12 mouse cellular contexts compared by ENCODE assay signal in genomic region chr3:90627807-90628206, GRCm38 (mm10). TPM values are rescaled to one million over a fixed set of nuclear protein-coding genes. Genes with fewer than 3 reads are reported as not detected.
A peak's percentile ranks its signal among the peaks of the same experiment; 100 is the strongest.
DNase-seq lines count a peak whose midpoint lies in the region; ATAC-seq and TF ChIP-seq lines count a peak whose summit lies in the region.
"Had no signal": no experiment of that assay in that cellular context is flagged by ENCODE, and none has a peak within 500 bp of the region (broad histone marks: within the 10 kb centered on the region; RNA-seq: fewer than 3 reads in every experiment).

No protein-coding gene starts in this region.

- H3K9ac ChIP-seq in intestine, embryonic 15.5 days = no peak overlapping the region
- H3K9ac ChIP-seq in stomach, postnatal 0 days (ENCODE audit: low read length) = no peak overlapping the region
- H3K9ac ChIP-seq: midbrain, embryonic 12.5 days had no signal

- H3K36me3 ChIP-seq in heart, embryonic 10.5 days = no peaks in the 10 kb centered on the region
- no peaks in the 10 kb centered on the region for H3K36me3 ChIP-seq in intestine, embryonic 15.5 days
- no peaks in the 10 kb centered on the region for H3K36me3 ChIP-seq in stomach, postnatal 0 days (ENCODE audit: control insufficient read depth, insufficient read depth, low read length)
- H3K36me3 ChIP-seq: midbrain, embryonic 12.5 days had no signal

- ATAC-seq in intestine, embryonic 15.5 days = peak; percentile 64
- ATAC-seq in stomach, postnatal 0 days (ENCODE audit: low FRiP score, low TSS enrichment) = no peak
- ATAC-seq: activated CD4-positive, CD25-positive, alpha-beta regulatory T cell, adult 4 months had no signal

- H3K4me3 ChIP-seq in heart, embryonic 10.5 days = no peak overlapping the region
- H3K4me3 ChIP-seq in intestine, embryonic 15.5 days (replicated peaks) = no peak overlapping the region
- no peak overlapping the region for H3K4me3 ChIP-seq in stomach, postnatal 0 days (ENCODE audit: low read depth, low read length)
- H3K4me3 ChIP-seq: midbrain, embryonic 12.5 days had no signal

- no peaks in the 10 kb centered on the region; the same call in 1 of the 2 replicates for H3K9me3 ChIP-seq in heart, embryonic 10.5 days
- no peaks in the 10 kb centered on the region for H3K9me3 ChIP-seq in intestine, embryonic 15.5 days
- H3K9me3 ChIP-seq in stomach, postnatal 0 days (ENCODE audit: control insufficient read depth, low read length) = no peaks in the 10 kb centered on the region
- H3K9me3 ChIP-seq: midbrain, embryonic 12.5 days had no signal

- peaks cover 7% of the 10 kb centered on the region; the same call in 1 of the 2 replicates for H3K4me1 ChIP-seq in heart, embryonic 10.5 days
- peaks cover 19% of the 10 kb centered on the region for H3K4me1 ChIP-seq in intestine, embryonic 15.5 days (replicated peaks)
- no peaks in the 10 kb centered on the region for H3K4me1 ChIP-seq in stomach, postnatal 0 days (replicated peaks; ENCODE audit: control insufficient read depth, insufficient read depth)

- no peak for TF ChIP-seq EP300 in stomach, postnatal 0 days (optimal IDR thresholded peaks at IDR 0.05)

- WGBS in heart, embryonic 10.5 days = 48% methylated on average over 4 of the region's 4 CpGs
- WGBS in intestine, embryonic 15.5 days = 48% methylated on average over 4 of the region's 4 CpGs
- 54% methylated on average over 4 of the region's 4 CpGs for WGBS in stomach, postnatal 0 days

- no peak overlapping the region for H3K27ac ChIP-seq in heart, embryonic 10.5 days
- H3K27ac ChIP-seq in intestine, embryonic 15.5 days = no peak overlapping the region
- H3K27ac ChIP-seq in stomach, postnatal 0 days (replicated peaks) = peak overlapping the region; percentile 30; the same call in 1 of the 2 replicates
- H3K27ac ChIP-seq: midbrain, embryonic 12.5 days had no signal

- DNase-seq in heart, embryonic 10.5 days (ENCODE audit: low spot score) = peak; percentile 74
- no peak for DNase-seq in heart, adult 8-10 months (ENCODE audit: low spot score)
- peak; percentile 33 for DNase-seq in thymus, postnatal 25 days
- DNase-seq in thymus, postnatal 4 days = no peak
- DNase-seq in stomach, postnatal 0 days (ENCODE audit: low spot score) = peak; percentile 65
- DNase-seq in urinary bladder, postnatal 10 days (ENCODE audit: low spot score) = no peak
- no peak for DNase-seq in gastrocnemius, postnatal 25 days
- DNase-seq: spleen, adult 18-20 months had no signal

- no peaks in the 10 kb centered on the region for H3K27me3 ChIP-seq in heart, embryonic 10.5 days (ENCODE audit: insufficient read depth, poor library complexity, severe bottlenecking)
- no peaks in the 10 kb centered on the region for H3K27me3 ChIP-seq in intestine, embryonic 15.5 days (replicated peaks)
- H3K27me3 ChIP-seq in stomach, postnatal 0 days (ENCODE audit: control insufficient read depth, insufficient read depth, low read length) = no peaks in the 10 kb centered on the region
- H3K27me3 ChIP-seq: midbrain, embryonic 12.5 days had no signal

- H3K4me2 ChIP-seq in intestine, embryonic 15.5 days (replicated peaks) = no peak overlapping the region
- H3K4me2 ChIP-seq in stomach, postnatal 0 days (replicated peaks; ENCODE audit: low read depth) = no peak overlapping the region
- H3K4me2 ChIP-seq: midbrain, embryonic 12.5 days had no signal

- TF ChIP-seq CTCF in stomach, postnatal 0 days (IDR thresholded peaks at IDR 0.05; ENCODE audit: low read depth) = peak; percentile 92

RNA-seq across cellular contexts. Expression of gene S100a6, which starts 15.1 kb away (rescaled TPM):
- polyA plus RNA-seq in heart, embryonic 10.5 days (2016; fragmentation: Nextera tagmentation; extraction: Ambion mirVana) = 27.3 and 28.9 TPM in 2 replicates
- total RNA-seq in heart, adult 8-10 months (2022) = 10 to 100 TPM; 54.7 to 77.4 (median 69.0) TPM
- 412 and 430 TPM in 2 replicates for polyA plus RNA-seq in intestine, embryonic 15.5 days (2015; fragmentation: Nextera tagmentation; extraction: Ambion mirVana)
- 3,650 and 3,685 TPM in 2 replicates for polyA plus RNA-seq in stomach, postnatal 0 days (2015; fragmentation: Nextera tagmentation; extraction: Ambion mirVana)
- total RNA-seq in gastrocnemius, postnatal 25 days (2021) = 100 to 1,000 TPM in 1 of 2 experiments, 10 to 100 TPM in 1; 65.8 to 112 TPM

RNA-seq across cellular contexts. Expression of gene S100a5, which starts 19.5 kb away (rescaled TPM):
- polyA plus RNA-seq in heart, embryonic 10.5 days (2016; fragmentation: Nextera tagmentation; extraction: Ambion mirVana) = not detected in 2 replicates
- total RNA-seq in heart, adult 8-10 months (2022) = not detected
- polyA plus RNA-seq in intestine, embryonic 15.5 days (2015; fragmentation: Nextera tagmentation; extraction: Ambion mirVana) = 15.0 and 15.7 TPM in 2 replicates
- 9.6 and 10.5 TPM in 2 replicates for polyA plus RNA-seq in stomach, postnatal 0 days (2015; fragmentation: Nextera tagmentation; extraction: Ambion mirVana)
- not detected for total RNA-seq in gastrocnemius, postnatal 25 days (2021)
- polyA plus RNA-seq: activated CD4-positive, CD25-positive, alpha-beta regulatory T cell, adult 4 months; large intestine, adult 2 months; midbrain, embryonic 12.5 days had no signal

RNA-seq across cellular contexts. Expression of gene S100a4, which starts 24.2 kb away (rescaled TPM):
- polyA plus RNA-seq in heart, embryonic 10.5 days (2016; fragmentation: Nextera tagmentation; extraction: Ambion mirVana) = 0.30 and 0.43 TPM in 2 replicates
- total RNA-seq in heart, adult 8-10 months (2022) = 10 to 100 TPM in 2 of 4 experiments, 1 to 10 TPM in 2; 5.9 to 16.2 (median 9.5) TPM
- 4.4 and 8.2 TPM in 2 replicates for polyA plus RNA-seq in intestine, embryonic 15.5 days (2015; fragmentation: Nextera tagmentation; extraction: Ambion mirVana)
- polyA plus RNA-seq in stomach, postnatal 0 days (2015; fragmentation: Nextera tagmentation; extraction: Ambion mirVana) = 12.1 and 17.4 TPM in 2 replicates
- 10 to 100 TPM; 11.3 to 23.2 TPM for total RNA-seq in gastrocnemius, postnatal 25 days (2021)

RNA-seq across cellular contexts. Expression of gene S100a7a, which starts 26.0 kb away (rescaled TPM):
- polyA plus RNA-seq in heart, embryonic 10.5 days (2016; fragmentation: Nextera tagmentation; extraction: Ambion mirVana) = not detected in 2 replicates
- under 1 TPM in 1 of 4 experiments, not detected in 3; 0.29 TPM for total RNA-seq in heart, adult 8-10 months (2022)
- 0.13 and 0.44 TPM in 2 replicates for polyA plus RNA-seq in intestine, embryonic 15.5 days (2015; fragmentation: Nextera tagmentation; extraction: Ambion mirVana)
- 24.5 and 27.3 TPM in 2 replicates for polyA plus RNA-seq in stomach, postnatal 0 days (2015; fragmentation: Nextera tagmentation; extraction: Ambion mirVana)
- under 1 TPM; 0.20 to 0.43 TPM for total RNA-seq in gastrocnemius, postnatal 25 days (2021)
- polyA plus RNA-seq: activated CD4-positive, CD25-positive, alpha-beta regulatory T cell, adult 4 months had no signal

RNA-seq across cellular contexts. Expression of gene Gm42674, which starts 26.1 kb away (rescaled TPM):
- not detected in 2 replicates for polyA plus RNA-seq in heart, embryonic 10.5 days (2016; fragmentation: Nextera tagmentation; extraction: Ambion mirVana)
- not detected for total RNA-seq in heart, adult 8-10 months (2022)
- not detected in 2 replicates for polyA plus RNA-seq in intestine, embryonic 15.5 days (2015; fragmentation: Nextera tagmentation; extraction: Ambion mirVana)
- polyA plus RNA-seq in stomach, postnatal 0 days (2015; fragmentation: Nextera tagmentation; extraction: Ambion mirVana) = not detected in 2 replicates
- not detected for total RNA-seq in gastrocnemius, postnatal 25 days (2021)
- polyA plus RNA-seq: activated CD4-positive, CD25-positive, alpha-beta regulatory T cell, adult 4 months; large intestine, adult 2 months; midbrain, embryonic 12.5 days had no signal

Comparison
In these comparisons a context has a peak if more than half of its experiments do, and no peak if none do; other contexts are left out.
1. DNase-seq: peak in heart, embryonic 10.5 days (single experiment), thymus, postnatal 25 days (single experiment) and stomach, postnatal 0 days (single experiment); none in heart, adult 8-10 months (single experiment), thymus, postnatal 4 days (single experiment), urinary bladder, postnatal 10 days (single experiment) and gastrocnemius, postnatal 25 days (single experiment).
2. RNA of gene S100a6, which starts 15.1 kb away (polyA plus RNA-seq): 3,650 to 3,685 TPM in stomach, postnatal 0 days and 412 to 430 TPM in intestine, embryonic 15.5 days; 27.3 to 28.9 TPM in heart, embryonic 10.5 days; every median in the first group is over 10 times any median in the second.
3. RNA of gene S100a5, which starts 19.5 kb away (polyA plus RNA-seq): 15.0 to 15.7 TPM in intestine, embryonic 15.5 days and 9.6 to 10.5 TPM in stomach, postnatal 0 days; not detected in heart, embryonic 10.5 days; every median in the first group is over 10 times any median in the second.